In the genomic region with DNA sequence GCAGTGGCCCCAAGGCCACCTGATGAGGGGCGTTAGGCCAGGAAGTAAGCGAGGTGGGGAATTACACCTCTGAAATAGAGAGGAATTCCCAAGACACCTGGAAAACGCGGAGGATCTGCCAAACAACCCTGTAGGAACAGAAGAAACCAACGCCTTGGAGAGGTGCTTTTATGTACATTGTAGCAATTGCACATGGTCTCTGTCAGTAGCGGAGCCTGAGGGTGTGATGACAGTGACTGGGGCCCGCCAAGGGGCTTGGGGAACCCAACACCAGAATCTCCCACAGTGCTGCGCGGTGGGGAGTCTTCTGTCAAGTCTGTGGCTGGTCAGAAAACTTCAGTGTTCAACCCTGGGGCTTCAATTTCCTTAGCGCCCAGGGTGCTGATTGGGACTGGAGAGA, we compare ENCODE assay signal across 11 mouse cellular contexts.
DNase-seq lines count a peak whose midpoint lies in the region; ATAC-seq and TF ChIP-seq lines count a peak whose summit lies in the region.
"Had no signal": no experiment of that assay in that cellular context is flagged by ENCODE, and none has a peak within 500 bp of the region (broad histone marks: within the 10 kb centered on the region; RNA-seq: fewer than 3 reads in every experiment).

No protein-coding gene starts in this region.

- peak; percentile 59; the same call in 1 of the 2 replicates for ATAC-seq in kidney, embryonic 15.5 days (replicated peaks; ENCODE audit: low FRiP score)
- no peak for ATAC-seq in intestine, postnatal 0 days
- ATAC-seq in cerebellum, adult (ENCODE audit: insufficient number of reproducible peaks, low FRiP score, low TSS enrichment): no peak

- H3K4me2 ChIP-seq in kidney, embryonic 15.5 days: peak overlapping the region; percentile 53
- peak overlapping the region; percentile 55 for H3K4me2 ChIP-seq in intestine, postnatal 0 days (replicated peaks; ENCODE audit: low read depth)

- H3K27me3 ChIP-seq in kidney, embryonic 15.5 days: peaks cover 62% of the 10 kb centered on the region
- H3K27me3 ChIP-seq in E14TG2a.4 (ENCODE audit: insufficient read depth, low read length): peaks cover 30% of the 10 kb centered on the region
- peaks cover 5% of the 10 kb centered on the region; the same call in 1 of the 2 replicates for H3K27me3 ChIP-seq in intestine, postnatal 0 days (replicated peaks; ENCODE audit: control insufficient read depth, insufficient read depth, low read length)

- no peaks in the 10 kb centered on the region for H3K9me3 ChIP-seq in kidney, embryonic 15.5 days (replicated peaks)
- H3K9me3 ChIP-seq in E14TG2a.4 (ENCODE audit: low read length): no peaks in the 10 kb centered on the region
- no peaks in the 10 kb centered on the region for H3K9me3 ChIP-seq in intestine, postnatal 0 days (ENCODE audit: control insufficient read depth)
- H3K9me3 ChIP-seq: G1E had no signal

- peak overlapping the region; percentile 29; the same call in 1 of the 2 replicates for H3K4me3 ChIP-seq in kidney, embryonic 15.5 days (replicated peaks)
- H3K4me3 ChIP-seq in E14TG2a.4 (replicated peaks; ENCODE audit: low read length): peak overlapping the region; percentile 39
- no peak overlapping the region; the same call in 1 of the 2 replicates for H3K4me3 ChIP-seq in intestine, postnatal 0 days (ENCODE audit: low read depth, low read length)

- H3K27ac ChIP-seq in kidney, embryonic 15.5 days: no peak overlapping the region
- no peak overlapping the region for H3K27ac ChIP-seq in intestine, postnatal 0 days (ENCODE audit: low read depth, low read length)
- H3K27ac ChIP-seq: macrophage had no signal

- 6% methylated on average over 10 of the region's 10 CpGs for WGBS in kidney, embryonic 15.5 days
- 27% methylated on average over 10 of the region's 10 CpGs for WGBS in intestine, postnatal 0 days

- TF ChIP-seq CTCF in E14TG2a.4 (conservative IDR thresholded peaks at IDR 0.05; ENCODE audit: low read length): no peak
- no peak for TF ChIP-seq CTCF in intestine, postnatal 0 days (IDR thresholded peaks at IDR 0.05; ENCODE audit: low read depth)

- no peaks in the 10 kb centered on the region for H3K36me3 ChIP-seq in kidney, embryonic 15.5 days
- H3K36me3 ChIP-seq in E14TG2a.4 (ENCODE audit: insufficient read depth, low read length): no peaks in the 10 kb centered on the region
- no peaks in the 10 kb centered on the region for H3K36me3 ChIP-seq in intestine, postnatal 0 days (ENCODE audit: control insufficient read depth, insufficient read depth)
- H3K36me3 ChIP-seq: G1E had no signal

- DNase-seq in kidney, postnatal 10 days: no peak
- DNase-seq in embryo, embryonic 10 days (ENCODE audit: low spot score): peak; percentile 46
- no peak for DNase-seq in cerebellum, postnatal 4 days (ENCODE audit: low spot score in 2 of 2)
- DNase-seq: gastrocnemius, postnatal 14 days; kidney, postnatal 25 days had no signal

- no peak overlapping the region for H3K9ac ChIP-seq in kidney, embryonic 15.5 days
- no peak overlapping the region for H3K9ac ChIP-seq in intestine, postnatal 0 days (ENCODE audit: low read depth, low read length)

- H3K4me1 ChIP-seq in kidney, embryonic 15.5 days: peaks cover 15% of the 10 kb centered on the region
- H3K4me1 ChIP-seq in E14TG2a.4 (replicated peaks; ENCODE audit: low read depth, low read length): peaks cover 24% of the 10 kb centered on the region
- H3K4me1 ChIP-seq in intestine, postnatal 0 days (replicated peaks; ENCODE audit: control insufficient read depth, insufficient read depth, low read length): no peaks in the 10 kb centered on the region
